Mouse (Mus musculus) lung, adult 2 months (tissue): ENCODE data around the gene Arhgap24.

Experiments
- CTCF ChIP-seq: fragments of 200-500 bp; IDR thresholded peaks from 2 replicates; pipeline ENCODE4 v1.5.1; 2011; ENCODE audit warnings: mild to moderate bottlenecking, low read length, control low read depth; ENCODE audit not compliant: insufficient read depth
- POLR2A ChIP-seq: fragments of 200-500 bp; IDR thresholded peaks from 2 replicates; pipeline ENCODE4 v1.6.1; 2011; ENCODE audit warnings: low read depth, mild to moderate bottlenecking, control low read depth, low read length, borderline replicate concordance; ENCODE audit errors: extremely low read depth

- TF ChIP-seq CTCF: no peak
- TF ChIP-seq POLR2A: no peak
Measured at GRCm38 (mm10) chr5:102904066-102904465, 422.9 kb downstream of the Arhgap24 start.
